Mouse (Mus musculus) thymus, adult 2 months (tissue): Measurements from ENCODE around the gene Tns2.

ENCODE experiments used
- CTCF ChIP-seq: fragments of 200-500 bp; IDR thresholded peaks from 2 replicates; pipeline ENCODE4 v1.5.1; 2012; ENCODE audit warnings: mild to moderate bottlenecking, control low read depth, low read length, moderate library complexity, borderline replicate concordance; ENCODE audit not compliant: control insufficient read depth, poor library complexity, insufficient read depth; ENCODE audit errors: extremely low read depth
- POLR2A ChIP-seq: fragments of 200-500 bp; IDR thresholded peaks from 2 replicates; pipeline ENCODE4 v1.6.1; 2012; ENCODE audit warnings: mild to moderate bottlenecking, low read length, control low read depth, moderate library complexity; ENCODE audit not compliant: control insufficient read depth, poor library complexity, insufficient read depth; ENCODE audit errors: extremely low read depth

DNA sequence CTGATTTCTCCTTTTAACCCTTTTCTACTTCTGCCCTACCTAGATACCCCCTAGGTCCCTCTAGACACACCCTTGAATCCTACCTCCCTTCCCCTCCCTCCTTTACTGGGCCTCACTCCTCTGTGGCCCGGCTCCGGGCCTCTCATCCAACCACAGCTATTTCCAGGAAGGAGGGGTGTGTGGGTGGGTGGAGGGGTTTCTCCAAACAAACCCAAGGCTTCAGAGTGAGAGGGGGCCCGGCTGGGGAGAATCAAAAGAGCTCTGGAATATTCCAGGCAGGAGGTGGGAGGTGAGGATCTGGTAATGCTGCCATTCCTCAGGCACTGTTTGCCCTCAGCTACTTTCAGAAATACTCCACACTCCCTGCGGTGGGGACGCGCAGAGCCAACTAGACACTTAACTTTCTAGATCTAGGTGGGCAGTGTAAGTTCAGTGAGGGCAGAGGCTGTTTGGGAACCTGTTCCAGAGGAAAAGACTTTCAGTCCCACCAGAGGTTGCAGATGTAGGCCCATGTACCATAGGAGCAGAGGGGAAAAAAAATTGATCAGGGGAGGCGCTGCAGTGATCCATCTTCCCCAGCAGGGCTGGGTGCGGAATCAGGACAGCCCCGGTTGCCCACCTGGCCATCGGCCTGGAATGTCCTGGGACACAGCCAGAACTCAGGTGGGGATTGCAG, 921 bp downstream of the Tns2 start:
- TF ChIP-seq POLR2A (no peak), CTCF (no peak)
